Mouse (Mus musculus) myocyte (in vitro differentiated cells): Measurements from ENCODE around the gene Aldh5a1. TPM values are rescaled to one million over a fixed set of nuclear protein-coding genes. Genes with fewer than 3 reads are reported as not detected.
A peak's percentile ranks its signal among the peaks of the same experiment; 100 is the strongest.
"Not testable (repeated sequence)": the region's sequence is repeated elsewhere in the genome, so short reads cannot be mapped to it uniquely, and the experiment has no call there.

ENCODE experiments used
- H3K27me3 ChIP-seq: one replicate; pipeline ENCODE4 v1.6.1; 2011; ENCODE audit not compliant: control insufficient read depth, insufficient read depth, insufficient read length
- H3K36me3 ChIP-seq: one replicate; pipeline ENCODE4 v1.6.1; 2011; ENCODE audit not compliant: control insufficient read depth, insufficient read depth
- H3K4me2 ChIP-seq: one replicate; pipeline ENCODE4 v1.6.1; 2011; ENCODE audit warnings: low read depth, control low read depth
- H3K4me3 ChIP-seq: one replicate; pipeline ENCODE4 v1.5.1; 2011; ENCODE audit warnings: mild to moderate bottlenecking, control low read depth, moderate library complexity
- H3K79me2 ChIP-seq: one replicate; pipeline ENCODE4 v1.6.1; 2011; ENCODE audit not compliant: control insufficient read depth, insufficient read depth
- H3ac ChIP-seq: one replicate; pipeline ENCODE4 v1.6.1; 2011; ENCODE audit not compliant: control insufficient read depth, insufficient read length
- CEBPB ChIP-seq: IDR thresholded peaks from 2 replicates; pipeline ENCODE4 v1.6.1; 2011; ENCODE audit warnings: mild to moderate bottlenecking, moderate library complexity; ENCODE audit not compliant: poor library complexity, insufficient read depth, severe bottlenecking
- E2F4 ChIP-seq: IDR thresholded peaks from one replicate; pipeline ENCODE4 v1.6.1; 2011; ENCODE audit warnings: mild to moderate bottlenecking, control low read depth, moderate library complexity; ENCODE audit not compliant: insufficient read depth
- MAX ChIP-seq: IDR thresholded peaks from one replicate; pipeline ENCODE4 v1.6.1; 2011; ENCODE audit warnings: low read depth, mild to moderate bottlenecking, control low read depth
- MYOD1 ChIP-seq, 3 experiments: IDR thresholded peaks; one replicate each; pipeline ENCODE4 v1.6.1; 2011; ENCODE audit warnings: control low read depth in 2 of 3, low read depth in 2 of 3, mild to moderate bottlenecking in 2 of 3, moderate library complexity in 1 of 3; ENCODE audit not compliant: insufficient read length in 2 of 3, control insufficient read depth in 1 of 3
- MYOG ChIP-seq, 3 experiments: IDR thresholded peaks; one replicate each; pipeline ENCODE4 v1.6.1; 2011; ENCODE audit warnings: control low read depth in 2 of 3, low read depth in 2 of 3, mild to moderate bottlenecking in 2 of 3; ENCODE audit not compliant: insufficient read length in 2 of 3, control insufficient read depth in 1 of 3, insufficient read depth in 1 of 3
- POLR2A ChIP-seq: IDR thresholded peaks from one replicate; pipeline ENCODE4 v1.6.1; 2011; ENCODE audit warnings: low read depth, mild to moderate bottlenecking, control low read depth, moderate library complexity; ENCODE audit not compliant: insufficient read length
- POLR2AphosphoS2 ChIP-seq: IDR thresholded peaks from one replicate; pipeline ENCODE4 v1.6.1; 2011; ENCODE audit warnings: low read depth, control low read depth; ENCODE audit not compliant: insufficient read length
- REST ChIP-seq: IDR thresholded peaks from one replicate; pipeline ENCODE4 v1.6.1; 2011; ENCODE audit warnings: mild to moderate bottlenecking, control low read depth, moderate library complexity; ENCODE audit not compliant: insufficient read depth, insufficient read length
- SRF ChIP-seq: IDR thresholded peaks from one replicate; pipeline ENCODE4 v1.6.1; 2011; ENCODE audit warnings: low read depth; ENCODE audit not compliant: control insufficient read depth, insufficient read length
- TCF12 ChIP-seq: IDR thresholded peaks from one replicate; pipeline ENCODE4 v1.6.1; 2011; ENCODE audit warnings: mild to moderate bottlenecking, control low read depth; ENCODE audit not compliant: poor library complexity, insufficient read depth, severe bottlenecking
- TCF3 ChIP-seq: IDR thresholded peaks from one replicate; pipeline ENCODE4 v1.6.1; 2011; ENCODE audit warnings: low read depth, control low read depth; ENCODE audit not compliant: insufficient read length
- USF1 ChIP-seq: IDR thresholded peaks from one replicate; pipeline ENCODE4 v1.6.1; 2011; ENCODE audit warnings: low read depth, mild to moderate bottlenecking, control low read depth, moderate library complexity
- polyA plus RNA-seq: library from polyadenylated mRNA; unstranded; fragments of >200 nt; fragmentation: generic; extraction: Trizol; gene quantifications from one replicate; pipeline ENCODE4 v1.2.1, GENCODE M21; 2012; ENCODE audit warnings: missing spikeins

The Aldh5a1 gene
- polyA plus RNA-seq: 0.54 TPM

GRCm38 (mm10) chr13:24937108-24937838, at the start of gene Aldh5a1:
TSS of gene Aldh5a1 (minus strand) at chr13:24937661.
- TF ChIP-seq TCF12 (no peak), POLR2A (peak; percentile 28), MYOG (IDR thresholded peaks at IDR 0.05; ENCODE audit: control insufficient read depth in 1 of 3, insufficient read depth in 1 of 3, insufficient read length in 2 of 3, low read depth in 2 of 3) (no peak), REST (no peak), SRF (no peak), USF1 (no peak)

GRCm38 (mm10) chr13:24985435-24985834, 48.0 kb upstream of the Aldh5a1 start:
- no peaks in the 10 kb centered on the region for H3K36me3 ChIP-seq
- H3K27me3 ChIP-seq: no peaks in the 10 kb centered on the region
- TF ChIP-seq REST: no peak
- no peak for TF ChIP-seq TCF3
- no peak for TF ChIP-seq USF1
- no peak for TF ChIP-seq POLR2A
- TF ChIP-seq TCF12: no peak
- no peak for TF ChIP-seq MYOG (IDR thresholded peaks at IDR 0.05; ENCODE audit: control insufficient read depth in 1 of 3, insufficient read depth in 1 of 3, insufficient read length in 2 of 3, low read depth in 2 of 3)
- TF ChIP-seq E2F4: no peak
- peak; percentile 23 for TF ChIP-seq POLR2AphosphoS2
- TF ChIP-seq CEBPB: no peak
- no peak overlapping the region for H3K4me3 ChIP-seq
- H3ac ChIP-seq: no peak overlapping the region
- no peaks in the 10 kb centered on the region for H3K79me2 ChIP-seq
- H3K4me2 ChIP-seq: no peak overlapping the region

More at GRCm38 (mm10) chr13:24937108-24937838, at the start of gene Aldh5a1:
- Histone ChIP-seq H3K36me3 (no peaks in the 10 kb centered on the region), H3K27me3 (no peaks in the 10 kb centered on the region), H3ac (peak within 1 kb of the TSS; percentile 48), H3K4me2 (peak within 1 kb of the TSS; percentile 87), H3K79me2 (no peaks in the 10 kb centered on the region), H3K4me3 (peak within 1 kb of the TSS; percentile 19)

- H3K4me2 ChIP-seq: no peak overlapping the region
- H3K79me2 ChIP-seq: no peaks in the 10 kb centered on the region
- H3K4me3 ChIP-seq: no peak overlapping the region
- TF ChIP-seq MYOG (IDR thresholded peaks at IDR 0.05; ENCODE audit: control insufficient read depth in 1 of 3, insufficient read depth in 1 of 3, insufficient read length in 2 of 3, low read depth in 2 of 3) (no peak), MAX (no peak), TCF3 (no peak), SRF (no peak), E2F4 (no peak), USF1 (no peak), CEBPB (no peak), MYOD1 (IDR thresholded peaks at IDR 0.05; ENCODE audit: control insufficient read depth in 1 of 3, insufficient read length in 2 of 3, low read depth in 2 of 3) (no peak), REST (no peak), TCF12 (no peak), POLR2AphosphoS2 (no peak), POLR2A (no peak)
- no peaks in the 10 kb centered on the region for H3K27me3 ChIP-seq
- H3ac ChIP-seq: no peak overlapping the region
- H3K36me3 ChIP-seq: no peaks in the 10 kb centered on the region
Measured at GRCm38 (mm10) chr13:24981031-24981430, 43.6 kb upstream of the Aldh5a1 start.

- Histone ChIP-seq H3K36me3 (no peaks in the 10 kb centered on the region), H3K27me3 (no peaks in the 10 kb centered on the region), H3K79me2 (no peaks in the 10 kb centered on the region), H3K4me2 (no peak overlapping the region), H3K4me3 (no peak overlapping the region), H3ac (no peak overlapping the region)
- TF ChIP-seq POLR2AphosphoS2: no peak
- TF ChIP-seq USF1: no peak
- no peak for TF ChIP-seq SRF
- TF ChIP-seq REST: no peak
Measured at GRCm38 (mm10) chr13:24977820-24978342, 40.4 kb upstream of the Aldh5a1 start.

- H3K36me3 ChIP-seq: no peaks in the 10 kb centered on the region
- H3K27me3 ChIP-seq: no peaks in the 10 kb centered on the region
- no peaks in the 10 kb centered on the region for H3K79me2 ChIP-seq
- no peak overlapping the region for H3K4me3 ChIP-seq
- TF ChIP-seq TCF3 (no peak), MAX (no peak)
- H3ac ChIP-seq: no peak overlapping the region
- H3K4me2 ChIP-seq: no peak overlapping the region
Measured at GRCm38 (mm10) chr13:24976384-24976783, 38.9 kb upstream of the Aldh5a1 start.

GRCm38 (mm10) chr13:24971776-24972175, 34.3 kb upstream of the Aldh5a1 start:
- H3ac ChIP-seq, H3K4me2 ChIP-seq, H3K79me2 ChIP-seq, H3K27me3 ChIP-seq, H3K4me3 ChIP-seq, H3K36me3 ChIP-seq: not testable (repeated sequence)
